Mouse (Mus musculus) myocyte (in vitro differentiated cells): ENCODE data around the gene Tm4sf5.

Experiments
- CEBPB ChIP-seq: IDR thresholded peaks from 2 replicates; pipeline ENCODE4 v1.6.1; 2011; ENCODE audit warnings: mild to moderate bottlenecking, moderate library complexity; ENCODE audit not compliant: poor library complexity, insufficient read depth, severe bottlenecking
- E2F4 ChIP-seq: IDR thresholded peaks from one replicate; pipeline ENCODE4 v1.6.1; 2011; ENCODE audit warnings: mild to moderate bottlenecking, control low read depth, moderate library complexity; ENCODE audit not compliant: insufficient read depth
- MAX ChIP-seq: IDR thresholded peaks from one replicate; pipeline ENCODE4 v1.6.1; 2011; ENCODE audit warnings: low read depth, mild to moderate bottlenecking, control low read depth
- MYOD1 ChIP-seq, 3 experiments: IDR thresholded peaks; one replicate each; pipeline ENCODE4 v1.6.1; 2011; ENCODE audit warnings: control low read depth in 2 of 3, low read depth in 2 of 3, mild to moderate bottlenecking in 2 of 3, moderate library complexity in 1 of 3; ENCODE audit not compliant: insufficient read length in 2 of 3, control insufficient read depth in 1 of 3
- MYOG ChIP-seq, 3 experiments: IDR thresholded peaks; one replicate each; pipeline ENCODE4 v1.6.1; 2011; ENCODE audit warnings: control low read depth in 2 of 3, low read depth in 2 of 3, mild to moderate bottlenecking in 2 of 3; ENCODE audit not compliant: insufficient read length in 2 of 3, control insufficient read depth in 1 of 3, insufficient read depth in 1 of 3
- POLR2A ChIP-seq: IDR thresholded peaks from one replicate; pipeline ENCODE4 v1.6.1; 2011; ENCODE audit warnings: low read depth, mild to moderate bottlenecking, control low read depth, moderate library complexity; ENCODE audit not compliant: insufficient read length
- POLR2AphosphoS2 ChIP-seq: IDR thresholded peaks from one replicate; pipeline ENCODE4 v1.6.1; 2011; ENCODE audit warnings: low read depth, control low read depth; ENCODE audit not compliant: insufficient read length
- REST ChIP-seq: IDR thresholded peaks from one replicate; pipeline ENCODE4 v1.6.1; 2011; ENCODE audit warnings: mild to moderate bottlenecking, control low read depth, moderate library complexity; ENCODE audit not compliant: insufficient read depth, insufficient read length
- TCF12 ChIP-seq: IDR thresholded peaks from one replicate; pipeline ENCODE4 v1.6.1; 2011; ENCODE audit warnings: mild to moderate bottlenecking, control low read depth; ENCODE audit not compliant: poor library complexity, insufficient read depth, severe bottlenecking
- USF1 ChIP-seq: IDR thresholded peaks from one replicate; pipeline ENCODE4 v1.6.1; 2011; ENCODE audit warnings: low read depth, mild to moderate bottlenecking, control low read depth, moderate library complexity

DNA sequence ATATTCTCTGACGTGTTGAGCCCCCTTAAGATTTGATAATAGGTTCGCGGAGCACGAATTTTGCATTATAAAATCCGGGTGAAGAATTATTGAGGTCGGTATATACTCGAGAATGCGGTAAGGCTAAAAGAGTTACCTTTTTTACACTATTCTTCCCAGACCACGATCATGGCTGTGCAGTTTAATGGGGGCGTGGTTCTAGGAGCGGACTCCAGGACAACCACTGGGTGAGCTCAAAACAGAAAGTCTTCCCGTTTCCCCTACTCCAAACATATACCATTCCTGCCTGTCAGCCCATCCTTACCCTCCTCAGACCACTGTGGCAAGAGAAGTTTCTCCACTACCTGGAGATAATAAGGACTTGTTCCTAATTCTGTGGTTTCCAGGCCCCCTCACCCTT is 20.7 kb downstream of the Tm4sf5 start:
- TF ChIP-seq POLR2A (no peak), USF1 (no peak), MAX (no peak), E2F4 (no peak), CEBPB (no peak), POLR2AphosphoS2 (no peak), MYOG (IDR thresholded peaks at IDR 0.05; ENCODE audit: control insufficient read depth in 1 of 3, insufficient read depth in 1 of 3, insufficient read length in 2 of 3, low read depth in 2 of 3) (no peak), TCF12 (no peak), MYOD1 (IDR thresholded peaks at IDR 0.05; ENCODE audit: control insufficient read depth in 1 of 3, insufficient read length in 2 of 3, low read depth in 2 of 3) (no peak), REST (no peak)
